Mouse (Mus musculus) layer of hippocampus, adult 8-10 months (tissue): ENCODE data around the gene Fam206a. TPM values are rescaled to one million over a fixed set of nuclear protein-coding genes. Genes with fewer than 3 reads are reported as not detected.

Source experiments
- DNase-seq, 2 experiments: peaks; one replicate each; pipeline ENCODE4 v3.0.0; 2022; ENCODE audit warnings: low spot score in 2 of 2
- total RNA-seq, 4 experiments: library from RNA; stranded (reverse); gene quantifications; 2 replicates each; pipeline ENCODE4 v1.2.4; 2022

Gene Fam206a
- total RNA-seq = 10 to 100 TPM; 12.6 to 20.5 (median 17.6) TPM

- DNase-seq = peak; percentile 89 to 96
Observed at GRCm38 (mm10) chr4:56801907-56802668, at the start of gene Fam206a, which contains the start of gene Elp1. Gene Fam206a (plus strand): TSS chr4:56802345. Gene Elp1 (minus strand): TSS chr4:56802331.

DNA sequence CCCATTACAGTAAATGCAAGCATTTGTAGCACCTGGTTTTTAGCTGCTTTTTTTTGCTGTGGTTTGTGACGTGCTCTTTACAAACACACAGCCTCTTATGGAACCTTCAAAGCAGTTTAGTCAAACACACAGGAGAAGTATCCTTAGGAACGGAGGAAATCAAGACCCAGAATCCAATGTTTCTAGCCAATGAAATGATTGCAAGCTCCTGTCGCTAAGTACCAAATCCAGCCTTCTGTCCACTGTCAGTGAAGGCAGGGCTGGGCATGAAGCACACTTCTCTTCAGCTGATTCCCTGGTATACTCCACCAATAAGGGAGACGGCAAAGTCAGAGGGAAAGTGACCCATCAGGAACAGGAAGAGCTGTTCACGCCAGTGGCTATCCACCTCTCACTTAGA lies 46.1 kb upstream of the Fam206a start:
- no peak for DNase-seq

GRCm38 (mm10) chr4:56756966-56757600 lies 45.1 kb upstream of the Fam206a start:
- no peak for DNase-seq

- no peak for DNase-seq
Observed at GRCm38 (mm10) chr4:56757693-56758092, 44.5 kb upstream of the Fam206a start.

DNA sequence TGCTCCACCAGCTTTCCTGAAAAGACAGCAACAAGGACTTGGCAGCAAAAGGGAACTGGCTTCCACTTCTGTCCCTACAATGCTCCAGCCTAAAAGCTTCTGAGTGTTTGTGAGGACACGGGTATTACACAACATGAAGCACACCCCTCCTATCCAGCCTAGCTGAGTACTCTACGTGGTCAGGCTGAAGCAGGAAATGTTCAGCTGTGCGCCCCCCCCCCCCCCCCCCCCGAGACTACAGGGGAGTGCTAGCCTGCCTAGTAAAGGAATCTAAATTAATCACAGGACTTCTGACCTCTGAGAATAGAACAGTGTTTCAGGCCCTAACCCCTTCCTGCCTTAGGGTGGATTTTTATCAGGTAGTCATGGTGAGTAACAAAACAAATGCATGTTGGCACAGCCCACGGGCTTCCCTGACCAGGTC lies 34.3 kb upstream of the Fam206a start:
- DNase-seq = no peak

DNA sequence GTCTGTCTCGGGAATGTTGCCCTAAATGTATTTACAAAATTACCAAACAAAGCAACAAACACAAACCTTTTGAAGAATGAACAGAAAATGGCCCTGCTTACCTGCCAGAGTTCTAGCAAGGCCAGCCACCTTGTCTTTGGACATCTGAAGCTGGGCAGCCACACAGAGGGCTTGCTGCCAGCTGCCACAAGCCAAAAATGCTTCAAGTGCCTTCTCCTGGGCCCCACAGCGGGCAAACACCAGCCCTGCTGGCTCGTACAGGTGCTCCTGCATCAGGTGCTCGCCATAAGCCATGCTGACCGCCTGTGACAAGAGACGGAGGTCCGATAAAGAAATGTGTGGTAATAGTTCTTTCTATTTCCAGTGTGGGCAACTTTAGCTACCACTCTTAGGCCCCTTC lies 33.2 kb upstream of the Fam206a start:
- DNase-seq = no peak

GRCm38 (mm10) chr4:56771065-56771464 lies 31.1 kb upstream of the Fam206a start:
- DNase-seq = no peak

DNA sequence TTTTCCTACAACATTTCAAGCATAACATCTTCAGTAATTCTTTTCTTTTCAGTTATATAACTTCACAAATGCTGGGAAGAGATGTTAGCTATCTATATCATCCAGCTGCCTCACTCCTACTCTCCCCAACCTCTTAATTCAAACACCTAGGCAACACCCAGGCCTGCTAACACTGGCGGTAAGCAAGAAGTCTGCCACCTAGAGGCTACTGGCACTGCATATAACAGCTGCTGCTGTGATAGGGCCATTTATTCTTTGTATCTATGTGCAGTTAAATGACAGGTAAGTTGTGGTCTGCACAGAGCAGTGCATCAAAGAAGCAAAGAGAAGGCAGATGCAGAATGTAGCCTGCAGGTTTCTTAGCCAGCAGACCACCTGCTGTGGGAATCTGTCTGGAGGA lies 10.8 kb upstream of the Fam206a start:
- DNase-seq = no peak

DNA sequence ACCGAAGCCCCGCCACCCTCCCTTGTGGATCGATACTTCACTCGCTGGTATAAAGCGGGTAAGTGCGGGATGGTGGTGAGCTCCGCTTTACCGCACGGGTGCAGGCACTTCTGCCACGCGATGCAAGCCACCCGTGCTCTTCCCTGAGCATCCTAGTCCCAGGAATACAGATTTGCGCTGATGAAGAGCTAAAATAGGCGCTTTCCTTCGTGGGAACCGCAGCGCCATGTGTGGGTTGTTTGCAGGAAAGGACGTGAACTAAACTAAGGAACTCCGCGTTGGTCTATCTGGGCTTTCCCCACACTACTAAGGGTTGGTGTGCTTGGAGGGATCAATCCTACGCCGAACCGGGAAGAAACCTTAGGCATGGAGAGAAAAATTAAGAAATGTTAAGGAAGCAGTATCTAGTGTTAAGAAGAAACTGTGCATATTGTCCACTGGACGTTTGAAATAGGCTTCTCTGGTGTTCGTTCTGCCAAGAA lies 565 bp downstream of the Fam206a start:
- no peak for DNase-seq

GRCm38 (mm10) chr4:56809050-56809449 lies 6.9 kb downstream of the Fam206a start:
- no peak for DNase-seq

- DNase-seq = no peak
Observed at GRCm38 (mm10) chr4:56811642-56812041, 9.5 kb downstream of the Fam206a start.

GRCm38 (mm10) chr4:56812096-56812495 lies 10.0 kb downstream of the Fam206a start:
- DNase-seq = no peak

GRCm38 (mm10) chr4:56815131-56815530 lies 13.0 kb downstream of the Fam206a start:
- DNase-seq = no peak

- DNase-seq = no peak
Observed at GRCm38 (mm10) chr4:56820017-56820550, 17.9 kb downstream of the Fam206a start.

- no peak for DNase-seq
Observed at GRCm38 (mm10) chr4:56824231-56824630, 22.1 kb downstream of the Fam206a start.

DNA sequence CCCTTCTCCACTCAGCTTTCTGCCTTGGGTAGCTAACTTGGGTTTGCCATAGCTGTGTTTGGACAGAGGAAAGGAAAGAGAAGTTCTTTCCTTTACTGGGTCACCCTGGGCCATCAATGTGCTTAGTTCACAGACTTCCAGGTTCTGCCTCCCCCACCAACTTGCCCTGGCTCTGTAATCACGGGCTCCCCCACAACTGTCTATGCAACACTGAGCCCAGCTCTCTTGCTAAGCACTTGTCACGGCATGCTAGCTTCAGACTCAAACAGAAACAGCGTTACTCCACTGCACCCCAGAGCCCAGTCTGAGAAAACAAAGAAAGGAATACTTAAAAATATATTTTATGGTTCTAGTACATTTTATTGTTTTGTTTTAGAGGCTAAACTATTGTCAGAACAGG lies 26.8 kb downstream of the Fam206a start:
- DNase-seq = no peak

GRCm38 (mm10) chr4:56829511-56829921 lies 27.4 kb downstream of the Fam206a start:
- DNase-seq = peak; percentile 54 to 67

GRCm38 (mm10) chr4:56831013-56831609 lies 29.0 kb downstream of the Fam206a start:
- no peak for DNase-seq

DNA sequence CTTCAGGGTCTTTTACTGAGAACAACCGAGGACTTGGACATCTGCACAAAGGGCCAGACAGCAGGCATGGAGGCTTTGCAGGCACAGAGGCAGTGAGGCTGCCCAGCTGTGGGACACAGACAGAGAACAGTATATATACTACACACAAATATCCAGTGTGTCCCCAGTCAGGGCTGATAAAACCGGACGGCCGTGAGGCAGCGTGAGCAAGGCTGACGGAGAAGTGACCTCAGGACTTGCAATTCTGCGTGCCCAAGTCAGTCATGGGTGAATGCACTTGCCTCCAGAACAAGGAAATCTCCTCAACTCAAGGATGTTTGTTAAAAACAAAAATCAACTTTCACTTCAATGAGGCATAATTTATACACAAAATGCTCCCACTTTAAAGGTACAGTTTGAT lies 29.9 kb downstream of the Fam206a start:
- DNase-seq = no peak

GRCm38 (mm10) chr4:56837661-56838060 lies 35.5 kb downstream of the Fam206a start:
- DNase-seq = no peak

GRCm38 (mm10) chr4:56840297-56840696 lies 38.2 kb downstream of the Fam206a start:
- no peak for DNase-seq

DNA sequence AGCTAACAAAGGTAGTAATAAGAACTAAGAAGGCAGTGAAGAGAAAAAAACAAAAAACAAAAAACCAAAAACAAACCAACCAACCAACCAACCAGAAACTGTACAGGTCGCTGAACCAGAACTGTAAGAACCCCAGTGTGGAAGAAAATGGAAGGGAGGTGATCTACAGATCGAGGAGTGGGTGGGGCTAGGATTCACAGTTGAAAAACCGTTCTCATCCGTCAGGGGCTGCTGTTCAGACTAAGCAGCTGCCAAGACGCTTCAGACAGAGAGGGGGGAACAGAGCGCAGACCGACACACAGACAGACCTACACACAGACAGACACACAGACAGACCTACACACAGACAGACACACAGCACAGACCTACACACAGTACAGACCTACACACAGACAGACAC lies 40.4 kb downstream of the Fam206a start:
- DNase-seq = no peak
